Mouse (Mus musculus) NIH3T3 (cell line): ENCODE measurements at regions not wholly inside any gene's neighbourhood (a gene's known extent, or its start where the extent isn't known, plus 50 kb on each side); places are given as distances from the start of the nearest gene placed in this dataset.

Experiments
- DNase-seq: peaks from one replicate; pipeline ENCODE4 v3.0.0-alpha.2; 2012; ENCODE audit warnings: low read depth

GRCm38 (mm10) chr19:37836900-37837299 lies 139.3 kb downstream of the Cyp26a1 start:
- peak; percentile 53 for DNase-seq
